ENCODE assay signal across 17 mouse cellular contexts in the genomic region with DNA sequence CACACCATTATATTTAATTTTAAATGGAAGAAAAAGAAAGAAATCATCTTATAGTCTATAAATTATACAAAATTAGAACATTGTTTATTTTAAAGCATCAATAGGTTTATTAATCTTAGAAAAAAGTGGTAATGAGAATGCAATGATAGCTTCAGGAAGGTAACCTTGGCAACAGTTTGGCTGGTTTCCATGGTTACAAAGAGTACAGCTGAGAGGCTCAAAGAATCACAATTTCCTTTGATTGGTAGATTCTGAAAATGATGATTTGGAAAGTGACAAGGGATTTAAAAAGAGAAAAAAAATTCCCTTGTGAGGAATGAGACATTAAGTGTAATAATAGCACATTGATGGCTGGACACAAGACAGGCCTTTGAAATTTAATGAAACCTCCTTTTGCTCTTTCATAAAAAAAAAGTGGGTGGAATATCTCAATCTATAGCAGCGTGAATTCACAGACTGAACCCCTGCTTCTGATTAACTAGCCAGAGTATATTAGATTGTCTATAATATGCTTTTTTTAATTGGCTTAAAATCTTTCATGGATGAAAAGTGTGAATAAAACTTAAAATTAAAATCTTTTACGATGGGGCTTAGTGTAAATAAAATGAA. TPM values are rescaled to one million over a fixed set of nuclear protein-coding genes. Genes with fewer than 3 reads are reported as not detected.
DNase-seq lines count a peak whose midpoint lies in the region; ATAC-seq lines count a peak whose summit lies in the region.
"Had no signal": no experiment of that assay in that cellular context is flagged by ENCODE, and none has a peak within 500 bp of the region (broad histone marks: within the 10 kb centered on the region; RNA-seq: fewer than 3 reads in every experiment).

No protein-coding gene starts in this region.

- WGBS in forebrain, embryonic 11.5 days: 47% methylated on average over 2 of the region's 2 CpGs
- 66% methylated on average over 2 of the region's 2 CpGs for WGBS in forebrain, embryonic 10.5 days
- 64% methylated on average over 2 of the region's 2 CpGs for WGBS in hindbrain, embryonic 12.5 days
- 64% methylated on average over 2 of the region's 2 CpGs for WGBS in midbrain, embryonic 10.5 days

- no peak overlapping the region for H3K4me3 ChIP-seq in forebrain, embryonic 11.5 days (ENCODE audit: low read depth, low read length)
- no peak overlapping the region for H3K4me3 ChIP-seq in forebrain, embryonic 10.5 days
- no peak overlapping the region for H3K4me3 ChIP-seq in hindbrain, embryonic 12.5 days
- H3K4me3 ChIP-seq in midbrain, embryonic 10.5 days: no peak overlapping the region
- H3K4me3 ChIP-seq: heart, adult 2 months; neural tube, embryonic 12.5 days had no signal

- no peaks in the 10 kb centered on the region for H3K27me3 ChIP-seq in forebrain, embryonic 11.5 days (ENCODE audit: control insufficient read depth, insufficient read depth, low read length)
- peaks cover 7% of the 10 kb centered on the region; the same call in 1 of the 2 replicates for H3K27me3 ChIP-seq in forebrain, embryonic 10.5 days (ENCODE audit: poor library complexity, severe bottlenecking)
- H3K27me3 ChIP-seq in hindbrain, embryonic 12.5 days: no peaks in the 10 kb centered on the region
- peaks cover 27% of the 10 kb centered on the region for H3K27me3 ChIP-seq in midbrain, embryonic 10.5 days (ENCODE audit: low read depth, poor library complexity, severe bottlenecking)
- H3K27me3 ChIP-seq: neural tube, embryonic 12.5 days had no signal

- H3K9me3 ChIP-seq in forebrain, embryonic 11.5 days (ENCODE audit: control insufficient read depth, low read length): no peaks in the 10 kb centered on the region
- H3K9me3 ChIP-seq in forebrain, embryonic 10.5 days: no peaks in the 10 kb centered on the region
- no peaks in the 10 kb centered on the region for H3K9me3 ChIP-seq in hindbrain, embryonic 12.5 days (replicated peaks)
- no peaks in the 10 kb centered on the region for H3K9me3 ChIP-seq in midbrain, embryonic 10.5 days (replicated peaks)
- H3K9me3 ChIP-seq: neural tube, embryonic 12.5 days had no signal

- no peaks in the 10 kb centered on the region for H3K36me3 ChIP-seq in forebrain, embryonic 11.5 days (ENCODE audit: control insufficient read depth, insufficient read depth, low read length)
- H3K36me3 ChIP-seq in forebrain, embryonic 10.5 days (replicated peaks): no peaks in the 10 kb centered on the region
- no peaks in the 10 kb centered on the region for H3K36me3 ChIP-seq in hindbrain, embryonic 12.5 days
- H3K36me3 ChIP-seq in midbrain, embryonic 10.5 days: no peaks in the 10 kb centered on the region
- H3K36me3 ChIP-seq: neural tube, embryonic 12.5 days had no signal

- peak; percentile 70 for ATAC-seq in forebrain, embryonic 11.5 days (replicated peaks; ENCODE audit: low FRiP score)
- peak; percentile 49 for ATAC-seq in hindbrain, embryonic 12.5 days (ENCODE audit: low FRiP score)

- H3K27ac ChIP-seq in forebrain, embryonic 11.5 days (ENCODE audit: low read depth, low read length): no peak overlapping the region
- H3K27ac ChIP-seq in forebrain, embryonic 10.5 days: no peak overlapping the region
- H3K27ac ChIP-seq in hindbrain, embryonic 12.5 days: no peak overlapping the region
- no peak overlapping the region for H3K27ac ChIP-seq in midbrain, embryonic 10.5 days (replicated peaks)
- H3K27ac ChIP-seq: heart, adult 2 months; neural tube, embryonic 12.5 days had no signal

- H3K4me2 ChIP-seq in forebrain, embryonic 11.5 days (ENCODE audit: low read depth, low read length, severe bottlenecking): no peak overlapping the region
- H3K4me2 ChIP-seq in hindbrain, embryonic 12.5 days (replicated peaks): no peak overlapping the region
- H3K4me2 ChIP-seq: neural tube, embryonic 12.5 days had no signal

- peaks cover 3% of the 10 kb centered on the region; the same call in 1 of the 2 replicates for H3K4me1 ChIP-seq in forebrain, embryonic 11.5 days (replicated peaks; ENCODE audit: control insufficient read depth, insufficient read depth, low read length)
- peaks cover 32% of the 10 kb centered on the region for H3K4me1 ChIP-seq in forebrain, embryonic 10.5 days
- H3K4me1 ChIP-seq in hindbrain, embryonic 12.5 days: 0 out of 2 replicates have a peak, but pooled peaks cover 5% of the 10 kb centered on the region
- peaks cover 24% of the 10 kb centered on the region for H3K4me1 ChIP-seq in midbrain, embryonic 10.5 days
- H3K4me1 ChIP-seq: neural tube, embryonic 12.5 days had no signal

- no peak for DNase-seq in forebrain, embryonic 11.5 days (ENCODE audit: low spot score)
- DNase-seq in forebrain, embryonic 10.5 days (ENCODE audit: extremely low spot score, low spot score): no peak
- peak; percentile 66 for DNase-seq in brain, adult 2 months (ENCODE audit: low read depth, low spot score)
- DNase-seq in midbrain, embryonic 10.5 days (ENCODE audit: low spot score): peak; percentile 20
- no peak for DNase-seq in spleen, postnatal 14 days (ENCODE audit: low spot score in 2 of 2)
- DNase-seq in thymus, postnatal 0 days (ENCODE audit: low spot score): no peak
- DNase-seq in urinary bladder, adult 18-20 months (ENCODE audit: low spot score in 2 of 2): no peak
- DNase-seq: adrenal gland, postnatal 14 days; B cell, adult 2 months; cerebellum, adult 8-10 months; heart, adult 2 months; kidney, postnatal 14 days; lung, postnatal 36 days had no signal

- H3K9ac ChIP-seq in forebrain, embryonic 11.5 days (ENCODE audit: low read length): no peak overlapping the region
- no peak overlapping the region for H3K9ac ChIP-seq in hindbrain, embryonic 12.5 days
- H3K9ac ChIP-seq: neural tube, embryonic 12.5 days had no signal

RNA-seq across cellular contexts. Expression of gene Plscr5, which starts 13.8 kb away (rescaled TPM):
- polyA plus RNA-seq in forebrain, embryonic 11.5 days (2014; fragmentation: Nextera tagmentation; extraction: Ambion mirVana): not detected in 2 replicates
- not detected in 2 replicates for polyA plus RNA-seq in forebrain, embryonic 10.5 days (2016; fragmentation: Nextera tagmentation; extraction: Ambion mirVana)
- not detected in 2 replicates for polyA plus RNA-seq in hindbrain, embryonic 12.5 days (2016; fragmentation: Nextera tagmentation; extraction: Ambion mirVana)
- polyA plus RNA-seq in midbrain, embryonic 10.5 days (2016; fragmentation: Nextera tagmentation; extraction: Ambion mirVana): not detected in 2 replicates
- polyA plus RNA-seq in thymus, postnatal 0 days (2015; fragmentation: Nextera tagmentation; extraction: Ambion mirVana): 0.18 TPM in 1 of 2 replicates, not detected in the other
- polyA plus RNA-seq: heart, adult 2 months; liver, adult 2 months; urinary bladder, adult 2 months had no signal

Comparison
In these comparisons a context has a peak if more than half of its experiments do, and no peak if none do; other contexts are left out.
1. DNase-seq: peak in brain, adult 2 months (single experiment) and midbrain, embryonic 10.5 days (single experiment); none in forebrain, embryonic 11.5 days (single experiment), forebrain, embryonic 10.5 days (single experiment), spleen, postnatal 14 days (0 of 2), thymus, postnatal 0 days (single experiment) and urinary bladder, adult 18-20 months (0 of 2).